ENCODE assay signal across 28 mouse cellular contexts in genomic region chr4:105093951-105094350, GRCm38 (mm10). TPM values are rescaled to one million over a fixed set of nuclear protein-coding genes. Genes with fewer than 3 reads are reported as not detected.
DNase-seq lines count a peak whose midpoint lies in the region; ATAC-seq and TF ChIP-seq lines count a peak whose summit lies in the region.
"Had no signal": no experiment of that assay in that cellular context is flagged by ENCODE, and none has a peak within 500 bp of the region (broad histone marks: within the 10 kb centered on the region; RNA-seq: fewer than 3 reads in every experiment).

No protein-coding gene starts in this region.

- 0 out of 2 replicates have a peak overlapping the region, but pooled peaks have one; percentile 10 for H3K4me2 ChIP-seq in heart, embryonic 13.5 days
- no peak overlapping the region for H3K4me2 ChIP-seq in midbrain, embryonic 11.5 days
- H3K4me2 ChIP-seq in midbrain, embryonic 15.5 days: no peak overlapping the region
- no peak overlapping the region for H3K4me2 ChIP-seq in heart, postnatal 0 days (ENCODE audit: low read depth, low read length)
- H3K4me2 ChIP-seq: embryonic facial prominence, embryonic 15.5 days; forebrain, embryonic 12.5 days; hindbrain, embryonic 13.5 days; liver, embryonic 11.5 days; lung, embryonic 15.5 days; stomach, embryonic 15.5 days had no signal

- TF ChIP-seq EP300 in heart, postnatal 0 days (IDR thresholded peaks at IDR 0.05; ENCODE audit: low read depth): no peak

- peaks cover 82% of the 10 kb centered on the region for H3K4me1 ChIP-seq in heart, embryonic 13.5 days
- no peaks in the 10 kb centered on the region for H3K4me1 ChIP-seq in midbrain, embryonic 11.5 days (ENCODE audit: control insufficient read depth, insufficient read depth, low read length)
- H3K4me1 ChIP-seq in midbrain, embryonic 15.5 days: peaks cover 5% of the 10 kb centered on the region; the same call in 1 of the 2 replicates
- H3K4me1 ChIP-seq in heart, postnatal 0 days (ENCODE audit: control insufficient read depth, insufficient read depth): peaks cover 63% of the 10 kb centered on the region
- H3K4me1 ChIP-seq: embryonic facial prominence, embryonic 10.5 days; embryonic facial prominence, embryonic 15.5 days; forebrain, embryonic 12.5 days; midbrain, embryonic 10.5 days had no signal

- peak overlapping the region; percentile 93 for H3K27ac ChIP-seq in heart, embryonic 13.5 days (replicated peaks)
- no peak overlapping the region for H3K27ac ChIP-seq in midbrain, embryonic 11.5 days (ENCODE audit: low read depth, low read length)
- H3K27ac ChIP-seq in midbrain, embryonic 15.5 days: no peak overlapping the region
- H3K27ac ChIP-seq in heart, postnatal 0 days (ENCODE audit: low read depth): peak overlapping the region; percentile 90
- H3K27ac ChIP-seq: embryonic facial prominence, embryonic 10.5 days; embryonic facial prominence, embryonic 15.5 days; forebrain, embryonic 12.5 days; hindbrain, embryonic 13.5 days; kidney, postnatal 0 days; lung, embryonic 15.5 days; midbrain, embryonic 10.5 days; stomach, embryonic 15.5 days had no signal

- no peak for ATAC-seq in heart, embryonic 13.5 days (ENCODE audit: extremely low read depth, insufficient number of reproducible peaks, low FRiP score, low TSS enrichment)
- ATAC-seq in midbrain, embryonic 11.5 days (ENCODE audit: low FRiP score): no peak
- ATAC-seq in midbrain, embryonic 15.5 days (replicated peaks): no peak
- ATAC-seq in heart, postnatal 0 days (ENCODE audit: insufficient read depth, low read depth): no peak
- ATAC-seq: forebrain, postnatal 0 days; intestine, embryonic 16.5 days had no signal

- DNase-seq in heart, adult 11 months: peak; percentile 72
- no peak for DNase-seq in heart, postnatal 14 days
- no peak for DNase-seq in heart, adult 8-10 months (ENCODE audit: low spot score)
- DNase-seq in midbrain, embryonic 11.5 days (ENCODE audit: low spot score, missing footprints): peak; percentile 39
- no peak for DNase-seq in heart, postnatal 0 days (ENCODE audit: low spot score)
- no peak for DNase-seq in spleen, adult 18-20 months
- DNase-seq: adrenal gland, postnatal 25 days; B cell, adult 2 months; forebrain, postnatal 0 days; gastrocnemius, postnatal 14 days; kidney, adult 8-10 months; kidney, postnatal 4 days; retina, postnatal 1 day; right cerebral cortex, postnatal 14 days; thymus, postnatal 14 days had no signal

- H3K27me3 ChIP-seq in heart, embryonic 13.5 days (replicated peaks): no peaks in the 10 kb centered on the region
- no peaks in the 10 kb centered on the region for H3K27me3 ChIP-seq in midbrain, embryonic 11.5 days (ENCODE audit: control insufficient read depth, insufficient read depth, low read length)
- no peaks in the 10 kb centered on the region for H3K27me3 ChIP-seq in midbrain, embryonic 15.5 days (replicated peaks)
- H3K27me3 ChIP-seq in heart, postnatal 0 days (ENCODE audit: control insufficient read depth, insufficient read depth, low read length): no peaks in the 10 kb centered on the region
- H3K27me3 ChIP-seq: embryonic facial prominence, embryonic 15.5 days; forebrain, embryonic 12.5 days; hindbrain, embryonic 13.5 days; lung, embryonic 15.5 days; stomach, embryonic 15.5 days had no signal

- intact Hi-C loops in heart, postnatal 14 days (cut with DNase I): no loop called here

- 0 out of 2 replicates have a peak, but pooled peaks cover 3% of the 10 kb centered on the region for H3K36me3 ChIP-seq in heart, embryonic 13.5 days
- no peaks in the 10 kb centered on the region for H3K36me3 ChIP-seq in midbrain, embryonic 11.5 days (ENCODE audit: control insufficient read depth, insufficient read depth, low read length)
- H3K36me3 ChIP-seq in midbrain, embryonic 15.5 days (replicated peaks): no peaks in the 10 kb centered on the region
- H3K36me3 ChIP-seq in heart, postnatal 0 days (replicated peaks; ENCODE audit: control insufficient read depth, insufficient read depth, low read length): no peaks in the 10 kb centered on the region
- H3K36me3 ChIP-seq: embryonic facial prominence, embryonic 10.5 days; embryonic facial prominence, embryonic 15.5 days; forebrain, embryonic 12.5 days; hindbrain, embryonic 13.5 days; lung, embryonic 15.5 days; midbrain, embryonic 10.5 days; stomach, embryonic 15.5 days had no signal

- 79% methylated on average over 1 of the region's 1 CpGs for WGBS in heart, embryonic 13.5 days
- 100% methylated on average over 1 of the region's 1 CpGs for WGBS in midbrain, embryonic 11.5 days
- WGBS in midbrain, embryonic 15.5 days: 87% methylated on average over 1 of the region's 1 CpGs
- 43% methylated on average over 1 of the region's 1 CpGs for WGBS in heart, postnatal 0 days

- H3K9me3 ChIP-seq in heart, embryonic 13.5 days: no peaks in the 10 kb centered on the region
- H3K9me3 ChIP-seq in midbrain, embryonic 11.5 days (ENCODE audit: control insufficient read depth, low read length): no peaks in the 10 kb centered on the region
- H3K9me3 ChIP-seq in midbrain, embryonic 15.5 days: no peaks in the 10 kb centered on the region
- no peaks in the 10 kb centered on the region for H3K9me3 ChIP-seq in heart, postnatal 0 days (replicated peaks; ENCODE audit: control insufficient read depth, low read length)
- H3K9me3 ChIP-seq: embryonic facial prominence, embryonic 10.5 days; embryonic facial prominence, embryonic 15.5 days; forebrain, embryonic 12.5 days; hindbrain, embryonic 13.5 days; lung, embryonic 15.5 days; midbrain, embryonic 10.5 days; stomach, embryonic 15.5 days had no signal

- peak overlapping the region; percentile 24; the same call in 1 of the 2 replicates for H3K9ac ChIP-seq in heart, embryonic 13.5 days
- H3K9ac ChIP-seq in midbrain, embryonic 11.5 days (ENCODE audit: low read length): no peak overlapping the region
- H3K9ac ChIP-seq in midbrain, embryonic 15.5 days: no peak overlapping the region
- H3K9ac ChIP-seq in heart, postnatal 0 days (replicated peaks; ENCODE audit: low read depth, low read length): no peak overlapping the region
- H3K9ac ChIP-seq: embryonic facial prominence, embryonic 15.5 days; forebrain, embryonic 12.5 days; forebrain, postnatal 0 days; hindbrain, embryonic 13.5 days; lung, embryonic 15.5 days; stomach, embryonic 15.5 days had no signal

- no peak overlapping the region for H3K4me3 ChIP-seq in heart, embryonic 13.5 days
- H3K4me3 ChIP-seq in midbrain, embryonic 11.5 days (ENCODE audit: low read depth, low read length): no peak overlapping the region
- no peak overlapping the region for H3K4me3 ChIP-seq in midbrain, embryonic 15.5 days
- H3K4me3 ChIP-seq in heart, postnatal 0 days (ENCODE audit: low read depth, low read length): no peak overlapping the region
- H3K4me3 ChIP-seq: embryonic facial prominence, embryonic 10.5 days; embryonic facial prominence, embryonic 15.5 days; forebrain, embryonic 12.5 days; hindbrain, embryonic 13.5 days; lung, embryonic 15.5 days; midbrain, embryonic 10.5 days; stomach, embryonic 15.5 days had no signal

- no peak for TF ChIP-seq CTCF in heart, postnatal 0 days (IDR thresholded peaks at IDR 0.05; ENCODE audit: low read depth)

RNA-seq across cellular contexts. Expression of gene Prkaa2, which starts 15.7 kb away (rescaled TPM):
- 10 to 100 TPM; 66.3 to 68.0 TPM for total RNA-seq in heart, postnatal 14 days (2021)
- 30.5 and 33.9 TPM in 2 replicates for polyA plus RNA-seq in heart, embryonic 13.5 days (2015; fragmentation: Nextera tagmentation; extraction: Ambion mirVana)
- 10 to 100 TPM; 77.3 to 89.7 (median 87.0) TPM for total RNA-seq in heart, adult 8-10 months (2022)
- polyA plus RNA-seq in midbrain, embryonic 11.5 days (2014; fragmentation: Nextera tagmentation; extraction: Ambion mirVana): 3.7 and 4.4 TPM in 2 replicates
- polyA plus RNA-seq in midbrain, embryonic 15.5 days (2015; fragmentation: Nextera tagmentation; extraction: Ambion mirVana): 15.4 and 16.8 TPM in 2 replicates
- total RNA-seq in heart, postnatal 0 days (2014; rRNA removed; ENCODE audit: low replicate concordance): 64.3 and 83.6 TPM in 2 replicates
- polyA plus RNA-seq in heart, postnatal 0 days (2015; fragmentation: Nextera tagmentation; extraction: Ambion mirVana): 32.5 and 35.6 TPM in 2 replicates
- total RNA-seq: monocyte, adult 5-6 weeks had no signal

Comparison
In these comparisons a context has a peak if more than half of its experiments do, and no peak if none do; other contexts are left out.
1. DNase-seq: peak in heart, adult 11 months (single experiment) and midbrain, embryonic 11.5 days (single experiment); none in heart, postnatal 14 days (0 of 2), heart, adult 8-10 months (single experiment), heart, postnatal 0 days (single experiment) and spleen, adult 18-20 months (0 of 2).
2. H3K27ac ChIP-seq: peak in heart, embryonic 13.5 days (single experiment) and heart, postnatal 0 days (single experiment); none in midbrain, embryonic 11.5 days (single experiment) and midbrain, embryonic 15.5 days (single experiment).